Mouse (Mus musculus) thymus, adult 18-20 months (tissue): Measurements from ENCODE around the gene Lmo7.

Experiments
- DNase-seq, 2 experiments: peaks; one replicate each; pipeline ENCODE4 v3.0.0; 2022; ENCODE audit warnings: mixed read lengths in 2 of 2

The Lmo7 gene

DNA sequence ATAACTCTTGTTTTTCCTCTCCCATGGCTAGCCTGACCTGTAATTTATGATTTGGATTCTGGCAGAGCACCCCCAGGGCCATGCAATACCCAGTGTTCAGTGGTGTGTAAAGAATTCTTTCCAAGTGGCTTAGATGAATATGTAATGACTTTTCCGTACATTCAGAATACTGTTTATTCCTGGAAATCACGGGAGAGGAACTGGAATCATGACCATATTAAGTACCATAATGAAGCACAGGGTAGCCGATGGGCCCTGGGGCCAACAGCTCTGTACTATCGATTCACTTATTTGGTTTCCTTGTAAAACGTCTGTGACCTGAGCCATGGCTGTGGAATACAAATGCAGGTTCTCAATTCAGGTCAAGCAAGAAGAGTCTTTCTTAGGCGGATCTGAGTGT, 221.3 kb downstream of the Lmo7 start:
- DNase-seq = no peak

- no peak for DNase-seq
Measured at GRCm38 (mm10) chr14:101953793-101954468, 224.2 kb downstream of the Lmo7 start.

GRCm38 (mm10) chr14:101964381-101964780, 234.6 kb downstream of the Lmo7 start:
- DNase-seq = no peak

DNA sequence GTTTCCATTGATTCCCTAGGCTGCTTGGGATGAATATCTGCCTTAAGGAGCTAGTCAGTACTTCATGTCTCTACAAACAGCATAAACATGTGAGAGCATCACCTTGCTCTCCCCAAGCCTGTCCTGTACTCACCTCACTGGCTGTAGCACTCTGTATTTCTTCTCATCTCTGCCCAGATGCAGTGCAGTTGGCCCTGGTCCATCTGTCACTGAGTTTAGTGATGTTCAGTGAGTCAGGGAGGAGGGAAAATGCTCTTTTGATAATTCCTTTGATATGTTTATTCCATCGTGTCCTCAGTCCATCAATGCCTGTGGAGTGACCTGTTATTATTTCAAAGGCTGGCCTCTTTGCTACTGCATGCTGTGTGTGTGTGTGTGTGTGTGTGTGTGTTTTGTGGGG, 235.2 kb downstream of the Lmo7 start:
- no peak for DNase-seq

GRCm38 (mm10) chr14:101972764-101973163, 243.0 kb downstream of the Lmo7 start:
- DNase-seq = no peak

DNA sequence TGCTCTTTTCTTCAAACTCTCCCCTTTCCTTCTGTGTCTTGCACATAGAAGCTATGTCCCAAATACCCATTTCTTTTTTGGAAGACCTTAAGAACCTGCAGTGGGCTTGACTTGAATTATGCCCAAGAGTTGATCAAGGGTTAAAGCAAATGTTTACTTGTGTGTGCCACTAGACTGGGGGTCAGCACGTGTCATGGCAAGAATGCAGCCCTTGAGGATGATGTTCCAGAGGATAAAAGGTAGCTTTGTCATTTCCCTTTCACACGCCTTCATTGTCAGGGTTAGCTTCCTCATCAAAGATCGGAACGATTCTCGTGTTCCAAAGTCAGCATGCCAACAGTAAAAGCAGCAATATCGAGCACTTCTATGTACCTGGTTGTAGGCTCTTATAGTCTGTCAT, 243.4 kb downstream of the Lmo7 start:
- no peak for DNase-seq

- DNase-seq = no peak
Measured at GRCm38 (mm10) chr14:101976021-101976685, 246.4 kb downstream of the Lmo7 start.
